Mouse (Mus musculus) testis, postnatal 14 days (tissue): Measurements from ENCODE around the gene Srrt.

ENCODE experiments used
- DNase-seq: peaks from one replicate; pipeline ENCODE4 v3.0.0; 2021; ENCODE audit warnings: low spot score

The Srrt gene

DNA sequence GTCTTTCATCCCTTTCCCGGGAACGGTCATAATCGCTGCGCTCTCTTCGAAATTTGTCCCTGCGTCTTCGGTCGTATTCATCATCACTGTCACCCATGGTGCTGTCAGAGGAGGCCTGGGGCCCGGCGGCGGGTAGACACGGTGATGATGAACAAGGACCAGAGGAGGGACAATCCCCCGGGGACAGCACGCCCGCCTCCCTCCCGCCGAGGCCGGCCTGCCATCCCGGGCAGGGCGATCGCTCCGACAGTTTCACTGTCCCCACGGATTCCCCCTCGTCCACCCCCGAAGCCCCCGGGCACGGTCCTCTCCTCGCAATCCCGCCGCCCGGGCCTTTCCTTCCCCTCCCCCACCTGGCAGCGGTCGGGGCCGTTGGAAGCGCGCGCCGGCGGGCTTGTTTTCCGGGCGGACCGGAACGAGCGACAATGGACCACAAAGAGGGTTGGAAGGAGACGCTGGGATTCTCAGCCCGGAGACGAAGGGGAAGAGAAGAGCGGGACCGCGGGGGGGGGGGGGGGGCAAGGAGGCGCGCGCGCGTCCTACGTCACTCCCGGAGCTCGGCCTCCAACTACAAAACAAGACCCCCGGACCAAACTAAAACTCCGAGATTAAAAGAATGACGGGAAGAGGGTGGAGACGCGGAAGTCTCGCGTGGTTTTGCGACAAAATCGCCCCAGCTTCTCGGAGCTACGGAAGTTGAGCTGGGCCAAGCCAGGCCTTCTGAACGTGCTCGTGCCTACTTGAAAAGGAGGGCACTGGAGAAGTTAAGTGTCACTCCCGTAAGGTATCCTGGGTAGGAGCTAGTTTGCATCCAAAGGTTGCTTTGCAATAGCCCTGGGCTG lies at the start of gene Srrt:
Srrt (minus strand) TSS at position 604 of the 842 bp plus-strand sequence.
- DNase-seq: peak; percentile 93

DNA sequence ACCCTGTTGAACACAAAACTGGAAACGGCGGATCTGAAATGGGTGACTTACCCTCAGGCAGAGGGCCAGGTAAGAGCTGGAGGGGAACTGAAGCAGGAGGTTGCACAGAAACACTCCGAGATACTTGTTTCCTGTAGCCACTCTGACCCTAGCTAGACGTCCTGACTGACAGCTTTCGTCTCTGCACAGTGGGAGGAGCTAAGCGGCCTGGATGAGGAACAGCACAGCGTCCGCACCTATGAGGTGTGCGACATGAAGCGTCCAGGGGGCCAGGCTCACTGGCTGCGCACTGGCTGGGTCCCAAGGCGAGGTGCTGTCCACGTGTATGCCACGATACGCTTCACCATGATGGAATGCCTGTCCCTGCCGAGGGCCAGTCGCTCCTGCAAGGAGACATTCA lies 46.6 kb upstream of the Srrt start:
- DNase-seq: no peak

DNA sequence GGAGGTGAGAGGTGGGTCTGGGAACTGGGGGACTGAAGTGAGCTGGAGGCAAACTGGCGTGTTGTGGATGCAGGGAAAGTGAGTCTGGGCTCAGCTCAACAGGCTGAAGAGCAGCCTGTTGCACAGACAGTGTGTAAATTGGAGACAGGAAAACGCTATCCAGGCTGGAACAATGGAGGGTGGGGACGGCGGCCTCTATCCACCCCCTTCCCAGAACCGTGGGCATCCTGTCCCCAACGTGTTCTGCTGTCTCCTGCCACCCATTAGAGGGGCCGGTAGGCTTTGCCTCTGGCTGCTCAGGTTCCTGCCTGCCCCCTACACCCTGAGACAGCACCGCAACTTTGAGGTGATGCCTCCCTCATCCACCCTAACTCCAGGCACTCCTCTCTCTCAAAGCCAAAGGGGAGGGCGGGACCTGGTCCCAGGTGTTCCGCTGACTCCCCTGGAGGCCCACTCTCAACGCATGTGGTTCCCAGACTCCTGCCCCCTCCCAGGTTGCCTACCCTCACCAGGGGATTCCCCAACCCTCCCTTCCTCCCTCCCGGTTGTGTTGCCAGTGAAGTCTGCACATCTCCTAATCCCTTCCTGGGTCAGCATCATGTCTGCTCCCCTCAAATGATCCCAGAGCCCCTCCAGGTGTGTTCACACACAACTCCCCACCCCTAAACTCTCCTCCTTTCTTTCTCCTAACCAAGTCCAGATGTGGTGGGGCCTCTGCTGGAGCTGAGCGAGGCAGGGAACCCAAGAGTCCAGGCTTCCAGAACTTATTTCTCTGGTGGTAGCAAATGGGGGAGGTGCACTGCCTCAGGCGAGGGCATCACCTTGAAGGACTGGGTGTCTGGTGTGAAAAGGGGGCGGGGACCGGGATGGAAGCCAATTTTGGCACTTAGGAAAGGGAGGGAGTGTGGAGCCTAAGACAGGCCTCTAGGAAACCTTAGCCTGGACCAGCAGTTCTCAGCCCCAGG lies 44.8 kb upstream of the Srrt start:
- no peak for DNase-seq

DNA sequence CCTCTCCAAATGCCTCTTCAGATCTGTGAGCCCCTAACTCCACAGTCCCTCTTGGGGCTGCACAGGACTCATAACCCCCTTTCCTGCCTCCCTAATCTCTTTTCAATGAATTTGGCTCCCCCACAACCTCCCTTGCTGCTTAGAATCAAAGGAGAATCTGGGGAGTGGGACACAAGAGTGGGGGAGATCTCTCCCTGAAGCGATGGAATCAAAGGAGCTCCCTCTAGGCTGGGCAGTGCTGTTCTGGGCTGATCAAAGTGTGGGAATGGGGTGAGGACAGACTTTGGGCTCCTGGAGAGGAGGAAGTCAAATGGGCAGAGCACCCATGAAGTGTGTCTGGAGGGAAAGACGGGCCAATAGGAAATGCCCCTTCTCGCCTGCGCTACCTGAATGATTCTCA lies 43.9 kb upstream of the Srrt start:
- DNase-seq: no peak

DNA sequence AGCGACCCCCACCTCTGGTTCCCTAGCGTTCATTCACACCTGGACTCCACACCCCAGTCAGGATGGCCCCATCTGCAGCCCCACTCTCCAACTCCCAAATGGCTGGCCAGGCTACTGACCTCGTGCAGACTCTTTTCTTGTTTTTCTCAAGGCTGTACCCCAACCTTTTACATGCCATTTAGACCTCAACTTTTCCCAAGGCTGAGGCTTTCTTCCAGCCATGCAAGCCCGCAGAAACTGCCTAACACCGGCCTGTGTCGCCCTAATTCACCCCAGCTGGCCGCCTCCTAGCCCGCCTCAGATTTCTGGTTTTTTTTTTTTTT lies 43.5 kb upstream of the Srrt start:
- DNase-seq: no peak

DNA sequence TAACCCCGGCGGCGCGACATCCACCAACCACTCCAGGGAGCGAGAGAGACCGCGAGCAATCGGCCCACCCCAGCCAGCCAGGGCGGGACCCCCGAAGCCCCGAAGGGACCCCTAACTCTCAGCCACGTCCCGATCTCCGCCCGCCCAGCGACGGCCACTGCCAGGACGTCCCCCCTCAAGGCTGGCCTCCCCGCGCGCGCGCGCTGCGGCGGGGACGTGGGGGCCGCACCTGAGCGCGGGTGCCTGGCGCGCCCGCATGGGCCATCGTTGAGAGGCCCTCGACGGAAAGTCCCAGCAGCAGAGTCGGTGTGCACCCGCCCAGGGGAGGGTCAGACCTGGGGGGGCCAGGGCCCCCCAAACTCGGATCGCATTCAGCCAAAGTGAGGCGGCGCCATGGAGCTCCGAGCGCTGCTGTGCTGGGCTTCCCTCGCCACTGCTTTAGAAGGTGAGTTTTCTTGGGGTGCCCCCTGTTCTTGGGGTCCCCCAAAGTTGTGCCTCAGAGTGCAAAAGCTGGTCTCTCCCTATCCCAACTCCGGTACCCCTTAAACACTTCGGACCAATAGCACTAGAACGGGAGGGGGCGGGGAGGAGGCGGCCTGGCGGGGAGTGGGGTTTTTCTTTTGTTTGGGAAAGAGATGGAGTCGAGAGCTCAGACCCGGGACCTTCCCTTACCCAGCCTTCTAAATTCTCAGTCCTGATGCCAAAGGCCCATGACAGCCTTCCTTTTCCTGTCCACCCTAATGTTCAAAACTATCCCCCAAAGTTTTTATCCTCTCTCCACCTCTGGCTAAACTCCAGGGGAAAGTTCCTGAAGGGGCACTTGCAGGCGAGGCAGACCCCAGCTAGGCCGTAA lies 43.0 kb upstream of the Srrt start:
- no peak for DNase-seq

DNA sequence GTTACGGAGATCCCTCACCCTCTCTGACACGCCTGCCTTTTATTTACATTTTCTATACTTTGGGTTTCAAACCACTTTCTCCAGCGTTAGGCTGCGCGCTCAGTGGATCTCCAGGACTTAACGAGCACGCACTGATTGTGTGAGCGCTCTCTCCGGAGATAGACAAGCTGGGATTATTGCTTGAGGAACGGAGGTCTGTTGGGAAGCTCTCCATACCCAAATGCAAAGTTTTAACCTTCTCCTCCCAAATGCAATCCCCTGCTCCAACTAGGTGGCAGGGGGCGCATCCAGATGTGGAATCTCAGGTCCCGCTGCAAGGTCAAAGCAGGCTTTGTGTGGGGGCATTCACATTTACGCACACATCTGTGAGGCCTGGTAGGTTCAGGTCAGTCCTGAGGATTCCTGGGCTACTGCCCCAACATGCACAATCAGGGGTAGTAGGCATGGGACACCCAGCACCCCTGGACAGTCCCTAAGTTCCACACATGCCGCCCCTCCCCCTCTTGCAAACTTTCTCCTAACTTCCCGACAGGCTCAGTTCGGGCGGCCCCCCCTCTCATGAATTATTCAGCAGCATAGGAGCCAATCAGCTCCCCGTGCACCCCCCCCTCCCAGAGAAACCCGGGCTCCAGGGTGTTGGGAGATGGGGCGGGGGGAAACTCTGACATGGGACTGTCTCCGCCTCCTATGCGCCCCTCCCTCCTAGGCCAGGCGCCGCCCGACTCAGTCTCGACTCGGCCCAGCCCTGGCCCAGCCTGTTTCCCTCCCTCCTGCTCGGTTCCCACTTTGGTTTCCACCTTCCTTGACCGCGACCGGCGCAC lies 42.1 kb upstream of the Srrt start, which contains the start of gene Ephb4:
Ephb4 (plus strand) TSS at position 726 of the 821 bp plus-strand sequence.
- peak; percentile 90 for DNase-seq

DNA sequence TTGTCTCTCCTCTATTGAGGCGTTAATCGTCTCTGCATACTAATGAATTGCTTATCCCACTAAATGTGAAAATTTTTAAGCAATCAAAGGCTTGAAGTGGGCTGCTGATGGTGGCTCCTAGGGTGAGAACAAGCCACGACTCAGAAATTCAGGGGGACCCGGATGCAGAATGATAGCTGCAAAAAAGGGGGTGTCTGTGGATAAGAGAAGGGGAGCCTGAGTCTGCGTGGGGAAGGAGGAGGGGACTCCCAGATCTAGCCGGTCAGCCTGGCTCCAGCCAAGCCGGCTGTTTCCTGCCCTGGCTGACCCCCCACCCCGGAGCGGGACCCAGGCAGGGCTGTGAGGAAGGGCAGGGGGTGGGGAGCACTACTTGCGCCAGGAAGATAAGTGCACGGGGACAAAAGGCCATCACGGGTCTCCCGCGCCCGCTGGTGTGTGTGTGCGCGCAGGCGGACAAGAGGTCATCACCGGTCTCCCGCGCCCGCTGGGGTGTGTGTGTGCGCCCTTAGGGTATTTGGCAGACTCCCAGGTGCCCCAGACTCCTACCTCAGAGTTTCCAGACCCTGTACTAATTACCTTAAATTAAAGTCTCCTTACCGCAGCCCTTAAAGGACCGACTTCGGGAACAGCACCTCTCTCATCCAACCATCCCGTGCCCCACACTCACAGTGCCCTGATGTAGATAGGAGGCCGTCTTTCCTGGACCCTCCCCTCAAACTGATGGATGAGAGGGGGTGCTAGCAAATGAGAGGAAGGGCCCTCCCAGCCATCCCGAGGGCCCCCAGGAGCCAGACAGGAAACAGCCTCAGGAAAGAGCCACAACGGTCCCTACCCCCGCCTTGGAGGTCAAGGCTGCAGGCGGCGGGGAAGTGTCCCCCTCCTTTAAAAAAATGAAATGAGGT lies 41.3 kb upstream of the Srrt start:
- DNase-seq: peak; percentile 53

DNA sequence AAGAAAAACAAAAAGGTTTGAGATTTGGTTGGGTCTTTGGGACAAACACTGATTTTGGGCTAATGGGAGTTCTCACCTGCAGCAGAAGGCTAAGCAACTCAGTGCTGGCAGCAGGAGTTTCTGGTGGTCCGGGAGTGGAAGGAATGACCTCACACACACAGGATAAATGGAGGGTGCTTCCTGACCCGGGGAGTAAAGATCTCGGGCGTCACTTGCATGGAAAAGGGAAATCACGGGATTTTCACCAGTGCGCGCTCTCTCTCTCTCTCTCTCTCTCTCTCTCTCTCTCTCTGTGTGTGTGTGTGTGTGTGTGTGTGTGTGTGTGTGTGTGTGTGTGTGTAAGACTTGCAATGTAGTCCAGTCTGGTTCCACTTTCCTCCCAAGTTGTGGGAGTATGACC lies 40.4 kb upstream of the Srrt start:
- no peak for DNase-seq

DNA sequence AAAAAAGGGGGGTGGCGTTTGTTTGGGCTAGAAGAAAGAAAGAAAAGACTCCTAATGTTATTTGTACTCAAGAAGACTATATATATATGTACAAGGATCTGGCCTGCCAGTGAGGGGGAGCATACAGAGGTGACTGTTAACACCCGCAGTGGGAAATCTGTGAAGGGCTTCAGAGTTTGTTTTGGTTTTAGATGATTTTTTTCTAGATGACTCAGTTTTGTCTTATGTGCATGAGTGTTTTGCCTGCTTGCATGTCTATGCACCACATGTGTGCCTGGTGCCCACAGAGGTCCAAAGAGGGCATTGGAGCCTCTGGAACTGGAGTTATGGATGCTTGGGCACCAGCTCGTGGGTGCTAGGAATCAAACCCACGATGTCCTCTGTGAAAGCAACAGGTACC lies 39.5 kb upstream of the Srrt start:
- DNase-seq: no peak

DNA sequence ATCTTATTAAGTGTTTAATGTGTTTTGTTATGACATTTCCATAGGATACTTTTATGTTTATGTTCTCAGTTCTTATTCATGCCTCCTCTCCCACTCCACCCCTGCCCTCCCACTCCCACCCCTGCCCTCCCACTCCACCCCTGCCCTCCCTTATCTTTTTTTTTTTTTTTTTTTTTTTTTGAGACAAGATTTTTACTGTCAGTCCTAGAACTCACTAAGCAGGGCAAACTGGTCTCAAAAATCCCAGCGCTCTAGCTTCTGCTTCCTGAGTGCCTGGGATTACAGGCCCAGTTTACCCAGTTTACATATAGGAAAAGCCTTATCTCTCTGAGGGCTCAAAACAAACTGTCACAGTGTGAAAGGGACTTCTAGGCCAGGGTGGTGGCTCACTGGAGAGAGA lies 38.9 kb upstream of the Srrt start:
- DNase-seq: no peak

DNA sequence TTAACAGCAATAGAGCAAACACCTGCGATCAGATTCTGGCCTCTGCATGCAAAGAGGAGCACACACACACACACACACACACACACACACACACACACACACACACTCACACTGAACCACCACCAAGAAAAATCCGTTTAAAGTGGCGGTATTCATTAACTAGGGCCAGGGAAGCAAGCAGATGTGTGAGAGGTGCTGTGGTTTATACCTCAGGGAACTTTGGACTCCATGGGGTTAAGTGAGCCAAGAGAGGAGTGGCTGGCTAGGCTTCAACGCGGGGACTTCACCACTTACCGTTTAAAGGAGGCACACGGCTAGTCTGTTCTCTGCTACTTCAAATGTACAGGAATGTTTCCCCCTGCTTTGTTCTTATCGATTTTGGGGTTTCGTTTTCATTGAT lies 38.3 kb upstream of the Srrt start:
- DNase-seq: no peak

DNA sequence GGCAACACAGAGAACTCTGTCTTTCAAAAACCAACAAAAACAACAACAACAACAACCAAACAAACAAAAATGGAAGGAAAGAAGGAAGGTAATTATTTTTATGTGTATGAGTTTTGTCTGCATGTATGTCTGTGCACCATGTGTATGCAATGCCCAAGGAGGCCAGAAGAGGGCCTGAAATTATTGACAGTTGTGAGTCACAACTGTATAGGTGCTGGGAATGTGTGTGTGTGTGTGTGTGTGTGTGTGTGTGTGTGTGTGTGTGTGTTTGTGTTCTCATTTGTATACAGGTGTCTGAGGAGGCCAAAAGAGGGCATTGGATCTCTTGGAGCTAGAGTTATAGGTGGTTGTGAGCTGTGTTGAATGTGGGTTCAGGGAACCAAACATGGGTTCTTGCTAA lies 36.4 kb upstream of the Srrt start:
- DNase-seq: no peak

DNA sequence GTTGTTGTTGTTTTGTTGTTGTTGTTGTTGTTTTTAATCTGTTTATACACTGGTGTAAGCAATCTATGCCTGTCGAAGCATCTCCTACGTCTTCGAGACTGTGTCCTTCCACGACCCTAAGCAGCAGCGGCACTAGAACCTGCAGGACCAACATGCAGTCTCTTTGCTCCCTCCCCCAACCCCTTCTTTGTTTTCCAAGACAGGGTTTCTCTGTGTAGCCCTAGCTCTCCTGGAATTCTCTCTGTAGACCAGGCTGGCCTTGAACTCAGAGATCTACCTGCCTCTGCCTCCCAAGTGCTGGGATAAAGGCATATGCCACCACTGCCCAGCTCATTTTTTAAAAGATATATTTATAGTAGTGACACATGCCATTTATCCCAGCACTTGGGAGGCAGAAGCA lies 35.9 kb upstream of the Srrt start:
- DNase-seq: no peak

DNA sequence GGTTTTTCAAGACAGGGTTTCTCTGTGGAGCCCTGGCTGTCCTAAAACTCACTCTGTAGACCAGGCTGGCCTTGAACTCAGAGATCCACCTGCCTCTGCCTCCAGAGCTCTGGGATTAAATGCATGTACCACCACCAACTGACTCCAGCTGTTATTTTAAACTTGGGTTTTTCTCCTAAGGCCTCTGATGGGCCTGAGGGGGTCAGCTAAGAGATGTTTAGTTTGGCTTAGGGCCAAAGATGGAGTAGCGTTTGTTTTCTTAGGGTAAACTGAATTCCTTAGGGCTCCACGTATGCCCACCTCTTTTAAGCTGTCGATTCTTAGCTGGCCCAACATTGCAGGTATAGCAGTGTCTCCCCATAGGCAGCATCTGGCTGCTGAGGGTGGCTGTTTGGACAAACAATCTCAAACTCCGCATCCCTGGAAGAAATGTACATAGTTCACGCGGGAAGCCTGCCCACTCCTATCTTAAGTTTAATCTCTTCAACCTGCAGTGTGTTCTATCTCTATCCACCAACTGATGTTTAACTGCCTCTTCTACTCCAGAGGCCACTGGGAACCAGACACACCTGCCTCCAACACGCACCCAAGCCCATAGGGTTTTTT lies 35.0 kb upstream of the Srrt start:
- no peak for DNase-seq

DNA sequence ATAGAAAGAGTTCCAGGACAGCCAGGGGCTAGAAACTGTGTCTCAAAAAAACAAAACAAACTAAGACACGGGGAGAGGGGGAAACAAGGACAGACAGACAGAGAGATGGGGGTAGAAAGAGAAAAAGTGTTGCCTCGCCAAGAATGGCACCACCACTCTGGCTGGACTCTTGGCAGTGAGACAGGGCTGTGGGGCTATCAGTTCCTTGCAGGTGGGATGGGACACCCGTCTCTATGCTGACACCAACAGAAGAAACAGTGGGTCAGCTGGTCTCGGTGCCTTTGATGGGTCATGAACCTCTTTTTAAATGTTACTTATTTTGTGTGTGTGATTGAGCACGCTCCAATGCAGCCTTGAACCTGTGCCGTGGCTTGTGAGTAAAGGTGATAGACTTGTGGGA lies 32.7 kb upstream of the Srrt start:
- no peak for DNase-seq

DNA sequence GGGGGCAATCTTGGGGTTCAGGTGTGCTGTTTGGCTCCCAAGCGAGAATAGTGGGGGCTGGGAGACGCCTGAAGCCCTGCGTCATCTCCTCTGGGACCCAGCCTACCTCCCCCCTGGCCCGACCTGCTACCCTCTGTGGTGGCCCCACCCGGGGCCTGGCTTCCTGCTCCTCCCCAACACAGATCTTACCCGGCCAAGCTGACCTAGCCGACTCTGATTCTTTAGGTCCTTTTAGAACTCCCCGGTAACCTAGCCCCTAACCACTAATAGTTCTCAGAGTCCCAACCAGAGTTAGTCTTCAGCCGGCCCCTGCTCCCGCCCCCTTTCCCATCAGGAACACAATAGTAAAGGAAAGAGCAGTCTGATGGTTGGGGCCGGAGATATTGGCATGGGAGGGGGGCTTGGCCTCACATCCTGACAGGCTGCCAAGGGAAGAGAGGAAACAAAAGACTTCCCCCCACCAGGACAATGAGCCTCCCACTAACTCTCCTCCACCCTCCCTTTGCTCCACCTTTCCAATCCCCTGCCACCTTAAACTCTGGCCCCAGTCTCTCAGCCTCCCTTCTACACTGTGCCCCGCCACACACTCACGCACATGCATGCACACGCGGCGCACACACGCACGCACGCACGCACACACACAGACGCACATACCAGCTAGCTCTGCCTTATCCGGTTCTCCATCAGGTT lies 32.0 kb upstream of the Srrt start:
- DNase-seq: no peak

DNA sequence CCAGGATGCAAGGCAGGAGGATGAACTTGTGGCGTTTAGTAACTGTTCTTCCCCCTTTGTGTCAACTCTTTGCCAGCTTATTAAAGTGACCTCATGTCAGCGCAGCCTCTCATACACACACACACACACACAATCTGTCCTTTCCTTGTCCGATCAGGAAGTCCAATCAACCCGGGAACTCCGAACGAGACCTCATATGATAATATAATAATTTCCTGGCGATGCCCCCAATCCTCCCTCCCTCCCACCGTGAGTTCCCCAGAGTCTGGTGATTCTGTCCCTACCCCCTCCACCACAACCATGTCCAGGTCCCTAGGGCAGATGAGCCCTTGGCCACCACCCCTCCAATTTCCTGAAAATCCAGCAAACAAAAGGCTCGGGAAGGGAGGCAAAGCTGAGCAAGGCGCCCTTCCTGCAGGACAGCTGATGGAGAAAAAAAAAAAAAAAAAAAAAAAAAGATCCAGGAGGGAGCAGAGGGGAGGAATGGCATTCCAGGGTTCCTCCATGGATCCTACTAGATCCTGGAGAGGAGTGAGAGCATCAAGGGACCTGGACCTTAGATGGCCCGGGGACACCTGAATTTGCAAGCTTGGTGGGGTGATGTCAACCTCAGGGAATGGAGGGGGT lies 31.3 kb upstream of the Srrt start:
- no peak for DNase-seq

DNA sequence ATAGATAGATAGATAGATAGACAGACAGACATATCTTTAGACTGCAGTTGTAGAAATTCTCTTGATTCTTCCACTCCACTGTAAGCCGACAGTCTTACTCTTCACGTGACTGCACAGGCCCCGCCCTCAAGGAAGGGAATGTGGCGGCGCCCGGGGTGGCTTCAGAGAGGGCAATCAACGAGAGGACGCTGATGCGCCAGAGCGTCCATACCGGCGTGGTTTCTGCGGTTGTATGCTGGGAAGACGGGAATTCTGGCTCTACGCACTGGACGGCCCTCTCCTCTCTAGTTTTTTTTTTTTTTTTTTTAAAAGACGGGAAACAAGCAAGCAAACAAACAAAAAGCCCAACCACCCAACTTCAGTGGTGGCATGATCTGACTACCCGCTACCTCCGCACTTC lies 30.8 kb upstream of the Srrt start:
- peak; percentile 90 for DNase-seq
